ENCODE assay signal across 9 mouse cellular contexts in the genomic region with DNA sequence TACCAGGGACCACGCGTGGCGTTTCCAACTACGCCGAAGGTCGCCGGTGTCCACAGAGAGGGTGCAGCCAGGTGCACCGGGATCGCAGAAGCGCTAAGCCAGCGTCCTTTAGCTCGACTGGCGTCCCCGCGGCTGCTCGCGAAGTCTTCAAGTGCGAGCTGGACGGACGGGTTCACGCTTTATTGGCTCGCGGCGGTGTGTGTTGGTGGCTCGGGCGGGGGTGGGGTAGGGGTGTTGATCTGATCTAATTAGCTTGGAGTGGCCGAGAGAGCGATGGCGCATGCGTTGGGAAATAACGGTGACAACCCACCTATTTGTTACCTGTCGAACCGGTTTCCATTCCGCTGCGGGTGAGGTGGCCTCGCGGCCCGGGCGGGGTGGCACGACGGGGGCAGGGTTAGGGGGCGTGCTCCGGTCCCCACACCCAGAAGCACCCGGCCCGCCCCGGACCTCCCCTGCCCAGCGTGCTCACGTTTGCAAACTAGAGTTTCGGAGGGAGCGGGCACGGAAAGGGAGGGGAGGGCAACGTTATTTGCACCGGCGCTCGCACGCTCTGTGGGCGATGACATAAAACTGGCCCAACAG. TPM values are rescaled to one million over a fixed set of nuclear protein-coding genes. Genes with fewer than 3 reads are reported as not detected.
DNase-seq lines count a peak whose midpoint lies in the region; ATAC-seq and TF ChIP-seq lines count a peak whose summit lies in the region.
"Had no signal": no experiment of that assay in that cellular context is flagged by ENCODE, and none has a peak within 500 bp of the region (broad histone marks: within the 10 kb centered on the region; RNA-seq: fewer than 3 reads in every experiment).

Gene Ovol1 (minus strand): TSS at position 190 of the 585 bp plus-strand sequence.

- H3K9me3 ChIP-seq in liver, embryonic 13.5 days (replicated peaks), result no peaks in the 10 kb centered on the region
- H3K9me3 ChIP-seq in neural tube, embryonic 13.5 days, result no peaks in the 10 kb centered on the region

- TF ChIP-seq POLR2A in cortical plate, adult 2 months (IDR thresholded peaks at IDR 0.05; ENCODE audit: extremely low read depth, insufficient read depth, low read length), result no peak

- peak within 1 kb of the TSS; percentile 57 for H3K4me2 ChIP-seq in liver, embryonic 13.5 days
- peak within 1 kb of the TSS; percentile 59 for H3K4me2 ChIP-seq in neural tube, embryonic 13.5 days

- H3K9ac ChIP-seq in liver, embryonic 13.5 days, result no peak within 1 kb of the TSS
- H3K9ac ChIP-seq in neural tube, embryonic 13.5 days, result peak within 1 kb of the TSS; percentile 55

- TF ChIP-seq CTCF in gastrocnemius, adult 2 months (IDR thresholded peaks at IDR 0.05), result no peak
- no peak for TF ChIP-seq CTCF in cortical plate, adult 2 months (IDR thresholded peaks at IDR 0.05; ENCODE audit: extremely low read depth, insufficient read depth, low read length)

- no peak within 1 kb of the TSS for H3K27ac ChIP-seq in gastrocnemius, adult 2 months
- no peak within 1 kb of the TSS for H3K27ac ChIP-seq in cortical plate, adult 2 months (ENCODE audit: insufficient read depth, low read length)
- no peak within 1 kb of the TSS for H3K27ac ChIP-seq in liver, embryonic 13.5 days
- no peak within 1 kb of the TSS for H3K27ac ChIP-seq in neural tube, embryonic 13.5 days (replicated peaks)

- H3K4me1 ChIP-seq in cortical plate, adult 2 months (ENCODE audit: control insufficient read depth, insufficient read depth, low read length), result no peaks in the 10 kb centered on the region
- peaks cover 21% of the 10 kb centered on the region for H3K4me1 ChIP-seq in liver, embryonic 13.5 days (replicated peaks)
- H3K4me1 ChIP-seq in neural tube, embryonic 13.5 days (replicated peaks), result peaks cover 20% of the 10 kb centered on the region

- no peak for ATAC-seq in liver, embryonic 13.5 days (ENCODE audit: low read depth)
- no peak for ATAC-seq in neural tube, embryonic 13.5 days (ENCODE audit: low read depth)
- ATAC-seq in activated CD4-positive, CD25-positive, alpha-beta regulatory T cell, adult 4 months, result no peak

- DNase-seq in gastrocnemius, adult 2 months, result peak; percentile 32
- DNase-seq in gastrocnemius, postnatal 4 days (ENCODE audit: low spot score in 2 of 2), result no peak
- DNase-seq in induced T-regulatory cell, adult 2 months (ENCODE audit: low read depth), result peak; percentile 52
- no peak for DNase-seq in liver, embryonic 13.5 days
- DNase-seq in frontal cortex, postnatal 25 days (ENCODE audit: low spot score in 2 of 2), result no peak

- H3K36me3 ChIP-seq in liver, embryonic 13.5 days, result no peaks in the 10 kb centered on the region
- H3K36me3 ChIP-seq in neural tube, embryonic 13.5 days, result no peaks in the 10 kb centered on the region

- intact Hi-C loops in gastrocnemius, adult 2 months (cut with DNase I), result no loop called here

- peak within 1 kb of the TSS; percentile 68 for H3K4me3 ChIP-seq in gastrocnemius, adult 2 months
- peak within 1 kb of the TSS; percentile 4; the same call in 1 of the 2 replicates for H3K4me3 ChIP-seq in cortical plate, adult 2 months (ENCODE audit: insufficient read depth, low read length)
- peak within 1 kb of the TSS; percentile 39 for H3K4me3 ChIP-seq in liver, embryonic 13.5 days (replicated peaks)
- H3K4me3 ChIP-seq in neural tube, embryonic 13.5 days, result peak within 1 kb of the TSS; percentile 29

- 3% methylated on average over 57 of the region's 57 CpGs for WGBS in liver, embryonic 13.5 days (ENCODE audit: insufficient replicate concordance)
- 1% methylated on average over 57 of the region's 57 CpGs for WGBS in neural tube, embryonic 13.5 days

- H3K27me3 ChIP-seq in liver, embryonic 13.5 days, result peaks cover 100% of the 10 kb centered on the region
- peaks cover 100% of the 10 kb centered on the region for H3K27me3 ChIP-seq in neural tube, embryonic 13.5 days

RNA-seq across cellular contexts. Expression of gene Ovol1, which starts in this region (rescaled TPM):
- total RNA-seq in gastrocnemius, adult 2 months (2021), result not detected
- total RNA-seq in gastrocnemius, postnatal 4 days (2021), result not detected
- 0.02 and 0.04 TPM in 2 replicates for polyA plus RNA-seq in cortical plate, adult 2 months (2012; rRNA removed)
- polyA plus RNA-seq in liver, embryonic 13.5 days (2015; fragmentation: Nextera tagmentation; extraction: Ambion mirVana), result 0.06 and 0.09 TPM in 2 replicates
- polyA plus RNA-seq in neural tube, embryonic 13.5 days (2015; fragmentation: Nextera tagmentation; extraction: Ambion mirVana), result 0.11 TPM in 1 of 2 replicates, not detected in the other
- polyA plus RNA-seq in activated CD4-positive, CD25-positive, alpha-beta regulatory T cell, adult 4 months (2017; shearing (Covaris generic)), result not detected
- total RNA-seq: heart, adult 18-20 months had no signal

Comparison
In these comparisons a context has a peak if more than half of its experiments do, and no peak if none do; other contexts are left out.
1. Peak in DNase-seq and H3K4me3 ChIP-seq in gastrocnemius, adult 2 months; RNA of the gene not detected or under 1 TPM.
2. H3K4me3 ChIP-seq: peak in every context shown above with its lines; median percentile 68 in gastrocnemius, adult 2 months; 39 in liver, embryonic 13.5 days; 29 in neural tube, embryonic 13.5 days; 4 in cortical plate, adult 2 months.